Mouse (Mus musculus) CH12.LX (cell line): Measurements from ENCODE around the gene Mme. TPM values are rescaled to one million over a fixed set of nuclear protein-coding genes. Genes with fewer than 3 reads are reported as not detected.

Experiments
- DNase-seq: peaks from one replicate; pipeline ENCODE4 v3.0.0-alpha.2; 2013; ENCODE audit errors: extremely low read depth
- H3K27ac ChIP-seq: 2 replicates; pipeline ENCODE4 v1.5.1; 2012; ENCODE audit warnings: low read depth, mild to moderate bottlenecking, control low read depth, moderate library complexity; ENCODE audit not compliant: insufficient read depth
- H3K27me3 ChIP-seq: replicated peaks from 2 replicates; pipeline ENCODE3; 2012; ENCODE audit warnings: inconsistent platforms
- H3K36me3 ChIP-seq, 2 experiments: replicated peaks in 1 of 2; 2 replicates each; pipeline versions ENCODE3 to v1.6.1; 2012; ENCODE audit warnings: inconsistent platforms in 1 of 2, low read length in 1 of 2, mild to moderate bottlenecking in 1 of 2, mixed read lengths in 1 of 2, moderate library complexity in 1 of 2; ENCODE audit not compliant: control insufficient read depth in 1 of 2, insufficient read depth in 1 of 2
- H3K4me1 ChIP-seq, 2 experiments: 2 replicates each; pipeline ENCODE4 v1.6.1; 2012; ENCODE audit warnings: inconsistent platforms in 1 of 2, moderate library complexity in 1 of 2; ENCODE audit not compliant: insufficient read depth in 2 of 2, control insufficient read depth in 1 of 2
- H3K4me2 ChIP-seq: 2 replicates; pipeline ENCODE4 v1.6.1; 2012; ENCODE audit warnings: low read depth, mild to moderate bottlenecking, control low read depth; ENCODE audit not compliant: poor library complexity, insufficient read depth, severe bottlenecking
- H3K4me3 ChIP-seq, 3 experiments: fragments of 150-350 bp in 1 of 3; sonication (generic) in 1 of 3; replicated peaks in 1 of 3; 2 replicates each; pipeline versions ENCODE3 to v1.5.1; 2011 to 2012; ENCODE audit warnings: low read depth in 2 of 3, low read length in 2 of 3, mild to moderate bottlenecking in 2 of 3, moderate library complexity in 2 of 3, control low read depth in 1 of 3, improper control_type of control experiment in 1 of 3, inconsistent platforms in 1 of 3, mixed read lengths in 1 of 3; ENCODE audit not compliant: poor library complexity in 1 of 3
- H3K79me2 ChIP-seq: replicated peaks from 2 replicates; pipeline ENCODE4 v1.6.1; 2012; ENCODE audit warnings: mild to moderate bottlenecking, moderate library complexity; ENCODE audit not compliant: control insufficient read depth, poor library complexity, insufficient read depth, severe bottlenecking; ENCODE audit errors: extremely low read depth
- H3K9ac ChIP-seq: 2 replicates; pipeline ENCODE4 v1.6.1; 2012; ENCODE audit warnings: low read depth, mild to moderate bottlenecking, control low read depth, moderate library complexity; ENCODE audit not compliant: insufficient read depth
- H3K9me3 ChIP-seq: replicated peaks from 2 replicates; pipeline ENCODE3; 2012; ENCODE audit warnings: low read length, inconsistent platforms, mixed read lengths
- BHLHE40 ChIP-seq: IDR thresholded peaks from 2 replicates; pipeline ENCODE4 v1.6.1; 2011; ENCODE audit warnings: mild to moderate bottlenecking, low read depth, low read length, improper control_type of control experiment
- CHD2 ChIP-seq: IDR thresholded peaks from 2 replicates; pipeline ENCODE4 v1.6.1; 2011; ENCODE audit warnings: low read length, improper control_type of control experiment
- CTCF ChIP-seq, 2 experiments: IDR thresholded peaks in 1 of 2; conservative IDR thresholded peaks in 1 of 2; 2 replicates each; pipeline ENCODE4 v1.5.1; 2011 to 2012; ENCODE audit warnings: low read depth in 2 of 2, low read length in 2 of 2, improper control_type of control experiment in 1 of 2, inconsistent platforms in 1 of 2, mild to moderate bottlenecking in 1 of 2, moderate library complexity in 1 of 2
- E2F4 ChIP-seq: IDR thresholded peaks from 2 replicates; pipeline ENCODE4 v1.6.1; 2011; ENCODE audit warnings: low read depth, low read length, improper control_type of control experiment; ENCODE audit not compliant: insufficient replicate concordance
- ELF1 ChIP-seq: IDR thresholded peaks from 2 replicates; pipeline ENCODE4 v1.6.1; 2014; ENCODE audit warnings: low read depth, mild to moderate bottlenecking, inconsistent platforms, low read length, improper control_type of control experiment
- ETS1 ChIP-seq: conservative IDR thresholded peaks from 2 replicates; pipeline ENCODE4 v1.6.1; 2012; ENCODE audit warnings: low read depth, mild to moderate bottlenecking, inconsistent platforms, low read length, improper control_type of control experiment, moderate library complexity
- HCFC1 ChIP-seq: IDR thresholded peaks from 2 replicates; pipeline ENCODE4 v1.6.1; 2012; ENCODE audit warnings: low read depth, mild to moderate bottlenecking, inconsistent platforms, low read length, improper control_type of control experiment
- NELFE ChIP-seq: IDR thresholded peaks from 2 replicates; pipeline ENCODE4 v1.6.1; 2011; ENCODE audit warnings: low read depth, low read length, improper control_type of control experiment
- NRF1 ChIP-seq: IDR thresholded peaks from 2 replicates; pipeline ENCODE4 v1.6.1; 2014; ENCODE audit warnings: low read depth, mild to moderate bottlenecking, inconsistent platforms, low read length, improper control_type of control experiment, moderate library complexity
- PAX5 ChIP-seq: IDR thresholded peaks from 2 replicates; pipeline ENCODE4 v1.6.1; 2012; ENCODE audit warnings: low read length, inconsistent platforms, mixed read lengths
- POLR2A ChIP-seq: IDR thresholded peaks from 2 replicates; pipeline ENCODE4 v1.6.1; 2011; ENCODE audit warnings: low read depth, mild to moderate bottlenecking, improper control_type of control experiment, low read length
- RAD21 ChIP-seq: IDR thresholded peaks from 2 replicates; pipeline ENCODE4 v1.6.1; 2011; ENCODE audit warnings: low read depth, mild to moderate bottlenecking, low read length, improper control_type of control experiment, moderate library complexity
- RCOR1 ChIP-seq: conservative IDR thresholded peaks from 2 replicates; pipeline ENCODE4 v1.6.1; 2012; ENCODE audit warnings: low read depth, mild to moderate bottlenecking, inconsistent platforms, low read length, improper control_type of control experiment
- SIN3A ChIP-seq: IDR thresholded peaks from 2 replicates; pipeline ENCODE4 v1.6.1; 2012; ENCODE audit warnings: low read length, improper control_type of control experiment, inconsistent platforms
- TBP ChIP-seq: conservative IDR thresholded peaks from 2 replicates; pipeline ENCODE4 v1.6.1; 2011; ENCODE audit warnings: low read depth, low read length, improper control_type of control experiment
- UBTF ChIP-seq: IDR thresholded peaks from 2 replicates; pipeline ENCODE4 v1.6.1; 2012; ENCODE audit warnings: low read depth, mild to moderate bottlenecking, inconsistent platforms, low read length, improper control_type of control experiment, moderate library complexity
- USF1 ChIP-seq: IDR thresholded peaks from 2 replicates; pipeline ENCODE4 v1.6.1; 2014; ENCODE audit warnings: low read depth, mild to moderate bottlenecking, inconsistent platforms, low read length, improper control_type of control experiment
- USF2 ChIP-seq: conservative IDR thresholded peaks from 2 replicates; pipeline ENCODE4 v1.6.1; 2011; ENCODE audit warnings: low read depth, low read length, improper control_type of control experiment
- ZMIZ1 ChIP-seq: IDR thresholded peaks from 2 replicates; pipeline ENCODE4 v1.6.1; 2012; ENCODE audit warnings: low read depth, mild to moderate bottlenecking, inconsistent platforms, low read length, improper control_type of control experiment
- dilution Hi-C: fragments of 300-500 bp; cut with MboI; formaldehyde crosslinking; loops from 2 replicates; pipeline ENCODE4 v1.14.3; 2020; ENCODE audit warnings: low sequenced_read_pairs; ENCODE audit not compliant: extremely low pct_unique_long_range_greater_than_20kb, extremely low pct_ligation_motif_present
- in situ Hi-C: fragments of 300-500 bp; cut with MboI; formaldehyde crosslinking; loops from 3 replicates; pipeline ENCODE4 v1.14.3; 2019; ENCODE audit warnings: low sequenced_read_pairs, low pct_ligation_motif_present, low pct_unique_long_range_greater_than_20kb, mixed read lengths
- polyA plus RNA-seq: library from polyadenylated mRNA; unstranded; fragments of >175 nt; gene quantifications from 2 replicates; pipeline ENCODE4 v1.2.1, GENCODE M21; 2012; ENCODE audit warnings: low read depth; ENCODE audit not compliant: insufficient read length
- total RNA-seq, 2 experiments: library from RNA; depleted of rRNA; stranded (reverse); fragments of 300-350 nt in 1 of 2; fragments of >200 nt in 1 of 2; gene quantifications; 2 replicates each; pipeline ENCODE4 v1.2.3; 2012 to 2014

Gene Mme
- total and polyA plus RNA-seq, 3 experiments = not detected

DNA sequence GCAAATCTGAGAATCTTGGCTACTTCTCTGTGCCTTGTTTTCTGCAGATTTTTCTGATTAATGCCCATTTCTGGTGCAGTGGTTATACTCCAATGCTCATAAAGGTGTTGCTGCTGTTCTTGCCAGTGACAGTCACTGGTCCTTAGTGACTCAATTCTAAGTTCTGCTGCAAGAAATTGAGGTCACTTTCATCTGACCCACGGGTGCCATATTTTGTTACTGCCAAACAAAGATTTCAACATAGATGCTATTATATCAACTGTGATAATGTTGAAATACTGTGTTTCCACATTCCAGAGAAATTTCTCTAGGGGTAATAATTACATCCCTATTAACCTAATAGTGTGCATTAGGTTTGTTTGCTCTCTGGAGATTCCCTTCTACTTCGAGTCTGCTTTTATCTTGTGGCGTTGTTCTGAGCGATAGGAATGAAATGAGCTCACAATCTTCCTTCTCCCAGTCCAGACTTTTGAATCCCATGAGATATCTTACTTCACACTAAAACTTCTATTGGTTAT, 153.1 kb downstream of the Mme start:
- dilution Hi-C loops = no loop called here
- H3K9me3 ChIP-seq = no peaks in the 10 kb centered on the region
- in situ Hi-C loops = no loop called here
- H3K4me2 ChIP-seq = no peak overlapping the region
- H3K36me3 ChIP-seq = no peaks in the 10 kb centered on the region
- H3K4me1 ChIP-seq = no peaks in the 10 kb centered on the region
- TF ChIP-seq PAX5 = no peak
- H3K27ac ChIP-seq = no peak overlapping the region
- no peaks in the 10 kb centered on the region for H3K79me2 ChIP-seq
- H3K9ac ChIP-seq = no peak overlapping the region
- no peaks in the 10 kb centered on the region for H3K27me3 ChIP-seq
- H3K4me3 ChIP-seq = no peak overlapping the region
- no peak for DNase-seq

- DNase-seq = no peak
- no peaks in the 10 kb centered on the region for H3K36me3 ChIP-seq
- H3K79me2 ChIP-seq = no peaks in the 10 kb centered on the region
- no peaks in the 10 kb centered on the region for H3K4me1 ChIP-seq
- in situ Hi-C loops = no loop called here
- no peak overlapping the region for H3K4me3 ChIP-seq
- TF ChIP-seq POLR2A (no peak), ZMIZ1 (no peak), RAD21 (no peak), NELFE (no peak), USF1 (no peak), RCOR1 (no peak), PAX5 (no peak), CHD2 (no peak), E2F4 (no peak), CTCF (conservative IDR thresholded peaks at IDR 0.05 in 1 of 2, IDR thresholded peaks at IDR 0.05 in 1 of 2; ENCODE audit: low read depth in 2 of 2, low read length in 2 of 2) (no peak), HCFC1 (no peak), ETS1 (no peak), SIN3A (no peak), NRF1 (no peak), BHLHE40 (no peak), ELF1 (no peak), USF2 (no peak), UBTF (no peak), TBP (no peak)
- no peak overlapping the region for H3K27ac ChIP-seq
- H3K9me3 ChIP-seq = no peaks in the 10 kb centered on the region
- dilution Hi-C loops = no loop called here
- H3K4me2 ChIP-seq = no peak overlapping the region
- no peaks in the 10 kb centered on the region for H3K27me3 ChIP-seq
- no peak overlapping the region for H3K9ac ChIP-seq
Measured at GRCm38 (mm10) chr3:63398171-63398570, 156.8 kb downstream of the Mme start.
